Mouse (Mus musculus) liver, adult 2 months (tissue): ENCODE data around the gene Fpgs.

Experiments
- CTCF ChIP-seq: fragments of 200-500 bp; IDR thresholded peaks from 2 replicates; pipeline ENCODE4 v1.5.1; 2011; ENCODE audit warnings: low read depth, low read length, control low read depth
- POLR2A ChIP-seq: fragments of 200-500 bp; IDR thresholded peaks from 2 replicates; pipeline ENCODE4 v1.6.1; 2011; ENCODE audit warnings: low read length, control low read depth; ENCODE audit not compliant: insufficient read depth; ENCODE audit errors: extremely low read depth

DNA sequence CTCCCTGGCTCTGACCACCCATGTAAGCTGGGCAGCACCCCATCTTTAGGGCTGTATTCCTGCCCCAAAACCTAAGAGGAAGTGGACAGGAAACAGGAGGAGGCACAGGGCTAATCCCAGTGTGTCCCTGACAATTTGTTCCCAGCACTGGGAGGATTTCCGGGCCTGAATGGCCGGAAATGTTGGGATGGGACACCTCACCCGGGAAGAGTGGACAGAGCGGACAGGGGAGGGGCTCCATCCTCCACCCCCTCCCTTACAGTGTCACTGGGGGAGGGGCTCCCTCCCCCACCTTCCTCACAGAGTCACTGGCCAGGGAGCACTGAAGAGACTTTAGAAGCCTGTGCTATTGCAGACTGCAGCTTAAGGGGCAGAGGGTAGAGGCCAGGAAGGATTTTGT, 31.0 kb upstream of the Fpgs start:
- no peak for TF ChIP-seq POLR2A
- no peak for TF ChIP-seq CTCF
